Mouse (Mus musculus): ENCODE results near the gene Irf3. TPM values are rescaled to one million over a fixed set of nuclear protein-coding genes. Genes with fewer than 3 reads are reported as not detected.

Gene Irf3
- total RNA-seq, 2 experiments from 2014 or later = 90.4 to 123 TPM

DNA sequence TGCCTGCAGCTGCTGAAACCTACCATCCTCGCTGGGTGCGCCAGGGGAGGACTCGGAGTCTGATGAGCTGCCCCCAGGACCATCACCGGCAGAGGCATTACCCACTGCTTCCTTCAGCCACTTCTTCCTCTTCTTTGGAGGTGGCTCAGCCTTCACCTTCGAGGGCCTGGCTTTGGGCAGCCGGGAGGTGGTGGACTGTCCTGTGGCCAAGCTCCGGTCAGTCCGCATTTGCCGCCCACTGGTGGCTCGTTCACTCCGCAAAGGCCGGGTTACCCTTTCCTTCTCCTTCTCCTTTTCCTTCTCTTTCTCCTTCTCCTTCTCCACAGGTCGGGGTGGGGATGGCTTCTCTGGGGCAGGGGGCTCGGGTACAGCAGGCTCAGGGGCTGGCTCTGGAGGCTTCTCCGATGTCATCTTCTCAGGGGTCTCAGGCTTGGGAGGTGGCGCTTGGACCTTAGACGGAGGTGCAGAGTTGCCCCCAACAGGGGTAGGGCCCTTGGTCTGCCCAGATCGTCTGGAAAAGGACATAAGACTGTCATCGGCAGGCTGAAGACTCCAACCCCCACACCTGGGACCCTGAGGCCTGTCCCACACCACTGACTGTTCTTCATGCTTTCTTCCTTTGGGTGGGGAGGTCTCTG, 36.4 kb downstream of the Irf3 start:
- DNase-seq = no peak

DNA sequence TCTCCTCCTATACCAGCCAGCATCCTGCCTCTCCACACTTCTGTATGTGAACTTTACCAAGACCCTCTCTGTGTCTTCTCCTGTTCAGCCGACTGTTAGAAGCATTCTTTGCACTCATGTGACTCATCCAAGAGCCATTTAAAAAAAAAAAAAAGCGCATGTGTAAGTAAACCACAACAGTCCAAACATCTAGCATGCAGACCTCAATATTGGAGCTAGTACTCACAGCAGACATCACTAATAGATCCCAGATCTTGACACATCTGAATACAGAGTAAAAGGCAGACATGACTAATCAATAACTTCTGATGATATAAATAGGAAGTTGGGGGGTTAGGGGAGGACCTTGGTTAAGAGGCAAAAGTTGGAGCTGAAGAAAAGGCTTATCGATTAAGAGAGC, 38.2 kb downstream of the Irf3 start:
- no peak for DNase-seq

DNA sequence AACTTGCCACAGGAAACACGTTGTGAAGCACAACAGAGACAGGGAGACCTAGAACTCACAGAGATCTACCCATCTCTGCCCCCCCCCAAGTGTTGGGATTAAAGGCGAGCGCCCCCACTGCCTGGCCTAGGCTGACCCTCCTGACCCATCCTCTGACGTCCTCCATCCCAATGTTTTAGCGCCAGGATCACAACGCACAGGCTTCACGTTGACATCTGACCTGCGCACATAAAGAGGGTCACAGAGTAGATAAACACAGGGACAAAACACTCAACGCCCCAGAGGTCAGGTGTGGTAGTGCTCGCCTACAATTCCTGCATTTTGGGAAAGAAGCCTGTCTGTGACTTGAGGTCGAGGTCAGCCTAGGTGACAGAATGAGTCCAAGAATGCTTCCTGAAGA, 39.3 kb downstream of the Irf3 start:
- DNase-seq = no peak

DNA sequence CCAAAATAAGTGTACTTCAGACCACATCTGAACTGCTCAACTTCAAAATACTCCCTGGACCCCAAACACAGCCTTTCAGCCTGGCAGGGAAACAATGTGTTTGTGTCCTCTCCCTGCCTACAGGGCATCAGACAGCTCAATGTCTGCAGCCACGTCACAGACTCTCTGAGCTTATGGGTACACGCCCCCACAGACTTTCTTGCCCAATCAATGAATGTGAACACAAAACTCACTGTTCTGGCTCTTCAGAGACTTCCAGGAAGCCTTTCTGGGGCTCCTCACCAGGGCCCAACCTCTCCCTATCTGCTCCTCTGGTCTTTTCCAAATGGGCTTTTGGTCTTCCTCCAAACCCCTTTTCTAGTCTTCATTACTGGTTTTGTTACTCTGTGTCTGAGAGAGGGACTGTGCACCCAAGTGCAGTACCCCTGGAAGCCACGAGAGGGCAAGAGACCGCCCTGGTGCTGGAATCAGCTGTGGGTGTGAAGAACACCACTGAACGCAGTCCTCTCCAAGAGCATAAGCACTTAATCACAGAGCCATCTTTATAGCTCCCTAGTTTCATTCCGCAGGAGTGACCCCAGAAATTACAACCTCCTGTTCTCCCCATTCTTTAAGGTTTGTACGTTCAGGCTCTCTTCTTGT, 40.4 kb downstream of the Irf3 start:
- DNase-seq = peak; percentile 74 to 75

DNA sequence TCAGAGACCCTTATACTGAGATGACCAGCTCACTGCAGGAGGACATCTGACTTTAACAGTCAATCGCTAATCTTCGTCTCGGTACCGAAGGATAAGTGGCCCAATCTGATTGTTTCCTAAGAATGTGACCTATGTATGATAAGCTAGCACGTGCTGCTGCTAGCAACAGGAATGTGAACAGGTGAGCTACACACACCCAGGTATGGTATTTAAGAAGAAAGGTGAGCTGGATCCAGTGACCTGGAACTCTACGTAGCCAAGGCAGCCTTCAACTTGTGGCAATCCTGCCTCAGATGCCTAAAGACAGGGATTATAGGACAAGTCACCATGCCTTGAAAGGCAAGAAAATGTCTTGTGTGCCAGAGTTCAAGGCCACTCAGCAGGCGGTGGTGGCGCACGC, 41.0 kb downstream of the Irf3 start:
- no peak for DNase-seq

DNA sequence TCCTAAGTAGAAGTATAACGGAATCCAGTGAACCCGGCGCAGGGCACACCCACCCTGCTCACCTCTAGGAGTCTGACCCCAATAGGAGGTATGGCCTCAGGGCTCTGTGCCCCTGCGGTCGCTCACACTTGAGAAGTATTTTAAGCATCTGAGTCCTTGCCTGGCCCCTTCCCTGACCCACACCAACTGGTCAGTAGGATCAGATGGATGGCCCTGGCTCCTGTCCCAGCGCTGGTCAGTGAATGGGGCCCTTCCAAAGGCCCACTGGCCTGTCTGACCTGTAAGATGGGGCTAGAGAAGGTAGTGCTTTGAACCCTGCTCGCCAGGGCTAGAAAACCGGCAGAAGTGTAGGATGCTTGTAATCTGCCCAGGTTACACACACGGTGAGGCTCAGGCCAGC, 43.4 kb downstream of the Irf3 start:
- DNase-seq = no peak

DNA sequence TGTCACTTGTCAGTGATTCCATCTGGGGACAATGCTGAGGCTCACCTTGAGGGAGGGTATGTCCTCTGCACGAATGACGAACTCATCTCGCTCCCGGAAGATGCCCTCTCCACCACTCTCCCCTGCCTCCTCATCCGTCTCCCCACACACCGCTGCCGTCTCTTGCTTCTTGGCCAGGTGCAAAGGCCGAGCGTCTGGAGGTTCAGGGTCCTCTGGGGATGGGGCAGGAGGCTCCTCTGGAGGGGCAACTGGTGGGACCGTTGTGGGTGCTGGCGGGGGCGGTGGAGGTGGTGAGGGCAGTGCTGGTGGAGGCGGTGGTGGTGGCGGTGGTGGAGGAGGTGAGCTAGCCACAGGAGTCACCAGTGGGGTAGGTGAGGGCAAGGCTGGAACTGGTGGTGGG, 45.9 kb downstream of the Irf3 start:
- no peak for DNase-seq

DNA sequence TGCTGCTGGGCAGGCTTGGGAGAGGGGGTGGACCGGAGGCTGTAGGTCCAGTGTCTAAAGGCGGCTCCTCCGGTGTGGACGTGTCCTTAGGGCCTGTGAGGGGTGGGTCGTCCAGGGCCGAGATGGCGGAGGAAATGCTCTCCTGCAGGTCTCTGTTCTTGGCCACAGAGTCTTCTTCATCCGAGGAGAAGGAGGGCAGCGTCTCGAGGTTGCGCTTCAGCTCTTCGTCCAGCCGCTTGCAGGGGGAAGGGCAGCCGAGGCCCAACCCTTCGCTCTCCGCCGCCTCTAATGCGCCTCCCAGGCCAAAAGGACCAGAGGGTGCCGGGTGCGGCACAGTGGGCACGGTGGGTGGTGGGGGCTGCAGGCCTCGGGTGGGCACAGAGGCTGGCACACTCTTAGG, 48.3 kb downstream of the Irf3 start:
- no peak for DNase-seq

DNA sequence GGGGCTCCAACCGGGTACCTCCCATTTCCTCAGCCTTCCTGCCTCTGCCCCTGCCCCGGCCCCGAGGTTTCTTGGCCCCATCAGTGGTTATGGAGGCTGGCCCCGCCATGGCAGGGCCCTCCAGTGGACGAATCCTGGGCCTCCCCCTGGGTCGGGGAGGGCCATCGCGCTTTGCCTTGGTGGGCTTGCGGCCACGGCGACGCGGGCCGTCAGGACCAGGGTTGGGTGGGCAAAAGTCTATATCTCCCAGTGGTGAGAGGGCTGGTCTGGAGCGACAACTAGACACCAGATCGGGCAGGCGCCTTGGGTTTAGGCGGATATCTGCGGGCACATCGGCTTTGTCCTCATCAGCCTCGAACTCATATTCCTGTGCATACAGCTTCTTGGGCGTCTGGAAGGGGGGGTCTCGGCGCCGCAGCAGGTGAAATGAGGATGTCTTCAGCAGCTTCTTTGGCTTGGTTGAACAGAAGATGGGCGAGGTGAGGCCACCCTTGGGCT, 49.5 kb downstream of the Irf3 start:
- DNase-seq = no peak

DNA sequence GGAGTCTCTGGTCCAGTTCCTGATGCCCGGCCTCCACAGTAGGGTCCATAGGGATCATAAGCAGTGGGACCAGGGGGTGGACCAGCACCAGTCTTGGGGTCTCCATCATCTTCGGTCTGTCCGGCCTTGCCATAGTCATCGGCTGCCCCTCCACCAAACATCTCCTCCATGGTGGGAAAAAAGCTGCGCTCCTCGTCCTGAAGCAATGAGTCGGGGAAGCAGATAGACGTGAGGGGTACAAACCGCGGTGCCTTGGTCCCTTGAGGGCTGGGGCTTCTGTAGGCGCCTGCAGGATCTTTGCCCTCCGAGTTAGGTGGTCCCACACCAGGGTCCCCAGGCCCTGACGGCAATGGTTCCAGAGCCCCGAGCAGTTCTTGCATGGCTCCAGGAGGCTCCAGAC, 50.0 kb downstream of the Irf3 start:
- no peak for DNase-seq

DNA sequence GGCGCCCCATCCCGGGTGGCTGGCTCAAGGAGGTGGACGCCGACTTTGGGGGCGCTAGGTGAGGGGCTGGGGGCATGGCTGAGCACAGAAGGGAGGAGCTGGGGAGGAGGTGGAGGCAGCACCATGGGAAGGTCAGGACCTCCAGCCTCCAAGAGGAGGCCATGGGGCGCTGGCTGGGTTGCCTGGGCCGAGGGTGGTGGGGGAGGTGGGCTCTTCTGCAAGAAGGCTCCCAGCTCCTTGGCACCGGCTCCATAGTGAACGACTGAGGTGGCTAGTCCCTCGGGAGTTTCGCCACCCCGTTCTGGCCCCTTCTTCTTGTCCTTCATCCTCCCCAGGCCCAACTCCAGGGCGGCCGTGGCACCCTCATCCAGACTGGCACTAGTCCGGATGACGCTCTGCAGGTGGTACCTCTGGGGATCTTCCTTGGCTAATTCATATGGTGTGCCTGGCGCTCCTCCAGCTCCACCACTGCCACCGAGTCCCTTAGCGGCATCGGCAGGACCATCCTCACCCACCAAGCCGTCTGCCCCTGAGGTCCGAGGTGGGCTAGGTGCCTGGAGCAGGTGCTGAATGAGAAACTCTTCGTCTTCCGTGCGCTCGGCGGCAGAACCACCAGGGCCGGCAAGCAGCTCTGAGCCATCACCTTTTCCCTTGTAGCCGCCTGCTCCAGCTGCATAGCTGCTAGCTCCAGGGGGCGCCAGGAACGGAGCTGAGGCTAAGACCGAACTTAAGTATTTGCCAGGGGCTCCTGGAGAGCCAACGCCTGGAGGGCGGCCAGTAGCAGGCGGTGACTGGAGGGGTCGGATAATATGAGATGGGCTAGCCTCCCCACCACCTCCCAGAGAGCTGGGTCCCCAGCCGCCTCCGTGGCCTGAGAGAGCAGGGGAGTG, 50.8 kb downstream of the Irf3 start:
- DNase-seq = no peak

DNA sequence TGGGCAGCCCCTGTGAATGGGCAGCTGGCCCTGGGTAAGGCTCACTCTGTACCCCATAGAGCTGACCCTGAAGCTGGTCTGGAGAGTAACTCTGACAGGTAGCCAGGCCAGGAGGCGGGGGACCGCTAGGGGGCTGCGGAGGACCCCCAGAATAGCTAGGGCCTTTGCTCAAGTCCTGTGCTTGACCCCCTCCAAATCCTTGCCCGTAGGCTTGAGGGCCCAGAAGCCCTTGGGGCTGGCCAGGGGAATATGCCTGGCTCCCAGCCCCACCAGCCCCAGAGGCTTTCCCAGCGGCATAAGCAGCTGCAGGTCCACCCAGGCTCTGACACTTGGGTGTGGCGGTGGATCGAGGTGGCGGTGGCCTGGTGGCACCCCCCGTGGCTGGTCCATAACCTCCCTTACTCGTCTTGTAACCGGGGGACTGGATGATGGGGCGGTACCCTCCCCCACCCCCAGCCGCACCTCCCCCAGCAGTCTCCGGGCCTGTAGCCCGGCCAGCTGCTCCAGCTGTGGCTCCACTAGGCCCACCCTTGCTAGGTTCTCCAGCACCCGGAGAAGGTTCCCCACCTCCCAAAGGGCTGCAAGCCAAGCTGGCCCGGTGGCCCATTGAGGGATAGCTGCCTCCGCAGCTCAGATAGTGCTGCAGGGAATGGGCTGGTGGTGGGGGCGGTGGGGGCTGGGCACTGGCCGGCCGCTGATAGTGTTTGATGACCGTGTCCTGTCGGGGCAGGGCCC, 51.6 kb downstream of the Irf3 start:
- DNase-seq = no peak

DNA sequence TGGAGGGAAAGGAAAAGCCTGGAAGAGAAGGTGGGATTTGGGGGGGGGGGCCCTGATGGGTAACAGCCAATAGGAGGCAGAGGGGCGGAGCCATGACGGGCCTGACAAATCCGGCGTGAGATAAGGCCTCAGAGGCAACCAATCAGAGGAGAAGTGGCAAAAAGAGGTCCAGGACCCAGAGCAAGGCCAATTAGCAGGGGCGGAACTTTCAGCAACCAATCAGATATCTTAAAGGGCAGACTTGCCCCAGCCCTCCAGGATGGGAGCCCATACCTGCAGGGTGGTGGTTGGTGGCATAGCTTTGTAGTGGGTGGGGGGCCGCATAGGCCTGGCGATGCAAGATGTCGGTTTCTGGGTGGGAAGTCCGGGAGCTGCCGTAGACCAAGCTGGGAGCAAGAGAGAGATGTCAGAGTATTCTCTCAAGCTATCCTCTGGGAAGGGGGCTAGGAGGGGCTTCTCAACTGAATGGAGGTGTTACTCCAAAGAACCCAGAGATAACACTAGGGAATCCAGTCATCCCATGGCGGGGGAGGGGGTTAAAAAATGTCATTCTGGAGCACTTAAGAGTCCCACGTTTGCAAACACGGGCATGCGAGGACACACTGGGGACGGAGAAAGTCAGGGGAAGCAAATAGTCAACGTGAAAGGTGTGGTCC, 53.6 kb downstream of the Irf3 start:
- peak; percentile 80 to 88 for DNase-seq

DNA sequence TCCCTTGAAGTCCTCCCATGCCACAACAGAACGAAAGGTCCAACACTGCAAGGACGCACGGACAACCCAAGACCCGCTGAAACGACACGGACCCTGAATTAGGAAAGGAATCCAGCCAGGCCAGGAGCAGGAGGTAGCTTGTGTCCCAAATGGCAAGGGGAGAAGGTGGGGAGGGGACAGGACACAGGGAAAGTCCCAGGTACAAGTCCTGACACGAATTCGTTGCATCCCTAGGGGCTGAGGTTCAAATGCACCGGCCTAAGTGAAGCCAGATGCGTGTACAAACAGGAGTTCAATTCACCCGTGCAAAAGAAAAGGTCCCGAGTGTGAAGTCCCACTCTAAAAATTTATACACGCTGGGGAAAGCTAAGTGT, 54.1 kb downstream of the Irf3 start:
- DNase-seq = no peak

Small RNA genes within 50 kb of the gene (microRNA-seq; reads per million reads assigned to microRNA genes)
- not detected for gene Mir7054

Other genes with a start within 250 kb of the Irf3 start
- gene Vrk3, start 249.2 kb upstream of the Irf3 start, total RNA-seq (2021) = 10 to 100 TPM; 47.5 to 50.6 TPM
- under 1 TPM; 0.49 to 0.70 TPM for gene Zfp473, start 246.6 kb upstream of the Irf3 start, total RNA-seq (2021)
- gene Nup62, start 181.6 kb upstream of the Irf3 start, total RNA-seq (2021) = 10 to 100 TPM; 40.9 to 42.5 TPM
- gene Il4i1, start 181.3 kb upstream of the Irf3 start, total RNA-seq (2021) = 1 to 10 TPM; 2.0 to 2.6 TPM
- gene Atf5, start 181.0 kb upstream of the Irf3 start, total RNA-seq (2021) = 100 to 1,000 TPM; 135 to 151 TPM
- gene Akt1s1, start 148.7 kb upstream of the Irf3 start, total RNA-seq (2021) = 100 to 1,000 TPM; 108 to 118 TPM
- 10 to 100 TPM; 54.1 to 73.4 TPM for gene Tbc1d17, start 148.6 kb upstream of the Irf3 start, total RNA-seq (2021)
- 10 to 100 TPM; 41.7 to 50.6 TPM for gene Pnkp, start 140.5 kb upstream of the Irf3 start, total RNA-seq (2021)
- gene Ptov1, start 127.9 kb upstream of the Irf3 start, total RNA-seq (2021) = 100 to 1,000 TPM; 215 to 274 TPM
- 10 to 100 TPM; 86.1 to 97.1 TPM for gene Med25, start 104.9 kb upstream of the Irf3 start, total RNA-seq (2021)
- 10 to 100 TPM; 24.9 to 25.8 TPM for gene Fuz, start 101.6 kb upstream of the Irf3 start, total RNA-seq (2021)
- gene Ap2a1, start 68.2 kb upstream of the Irf3 start, total RNA-seq (2021) = 100 to 1,000 TPM in 1 of 2 experiments, 10 to 100 TPM in 1; 95.0 to 106 TPM
- gene Tsks, start 54.4 kb upstream of the Irf3 start, total RNA-seq (2021) = not detected
- gene Cpt1c, start 22.8 kb upstream of the Irf3 start, total RNA-seq (2021) = 10 to 100 TPM in 1 of 2 experiments, 1 to 10 TPM in 1; 8.6 to 10.7 TPM
- 100 to 1,000 TPM; 236 to 262 TPM for gene Prmt1, start 11.1 kb upstream of the Irf3 start, total RNA-seq (2021)
- 10 to 100 TPM; 16.5 to 17.4 TPM for gene Bcl2l12, start 1.1 kb downstream of the Irf3 start, total RNA-seq (2021)
- 10 to 100 TPM; 76.9 to 82.6 TPM for gene Scaf1, start 18.7 kb downstream of the Irf3 start, total RNA-seq (2021)
- gene Rras, start 20.3 kb downstream of the Irf3 start, total RNA-seq (2021) = 100 to 1,000 TPM in 1 of 2 experiments, 10 to 100 TPM in 1; 98.9 to 101 TPM
- 10 to 100 TPM; 47.7 to 59.7 TPM for gene Prr12, start 55.2 kb downstream of the Irf3 start, total RNA-seq (2021)
- 10 to 100 TPM; 50.5 to 65.3 TPM for gene Nosip, start 64.8 kb downstream of the Irf3 start, total RNA-seq (2021)
- gene Prrg2, start 65.0 kb downstream of the Irf3 start, total RNA-seq (2021) = 10 to 100 TPM; 18.1 to 20.5 TPM
- gene Rcn3, start 94.6 kb downstream of the Irf3 start, total RNA-seq (2021) = 10 to 100 TPM; 32.2 to 38.3 TPM
- 100 to 1,000 TPM; 116 to 138 TPM for gene Fcgrt, start 106.2 kb downstream of the Irf3 start, total RNA-seq (2021)
- gene Rps11, start 126.8 kb downstream of the Irf3 start, total RNA-seq (2021) = 1,000 to 10,000 TPM; 1,231 to 1,372 TPM
- gene Rpl13a, start 131.1 kb downstream of the Irf3 start, total RNA-seq (2021) = 1,000 to 10,000 TPM; 1,621 to 1,757 TPM
- not detected for gene Gm45713, start 138.6 kb downstream of the Irf3 start, total RNA-seq (2021)
- 10 to 100 TPM; 15.3 to 25.5 TPM for gene Flt3l, start 138.8 kb downstream of the Irf3 start, total RNA-seq (2021)
- gene Pih1d1, start 156.7 kb downstream of the Irf3 start, total RNA-seq (2021) = 10 to 100 TPM; 59.1 to 77.0 TPM
- 10 to 100 TPM; 62.7 to 76.7 TPM for gene Aldh16a1, start 156.9 kb downstream of the Irf3 start, total RNA-seq (2021)
- under 1 TPM in 1 of 2 experiments, not detected in 1; 0.17 TPM for gene Slc17a7, start 166.3 kb downstream of the Irf3 start, total RNA-seq (2021)
- gene Gfy, start 181.9 kb downstream of the Irf3 start, total RNA-seq (2021) = not detected
- not detected for gene Pth2, start 183.3 kb downstream of the Irf3 start, total RNA-seq (2021)
- gene Ccdc155, start 207.2 kb downstream of the Irf3 start, total RNA-seq (2021) = not detected
- gene Dkkl1, start 214.5 kb downstream of the Irf3 start, total RNA-seq (2021) = not detected
- 10 to 100 TPM; 10.6 to 15.3 TPM for gene Tead2, start 218.1 kb downstream of the Irf3 start, total RNA-seq (2021)
- 1 to 10 TPM; 2.2 to 4.1 TPM for gene Cd37, start 241.5 kb downstream of the Irf3 start, total RNA-seq (2021)
- gene Slc6a16, start 243.4 kb downstream of the Irf3 start, total RNA-seq (2021) = not detected